Mouse (Mus musculus) cerebellum, adult 2 months (tissue): ENCODE measurements around the gene Gm28729.

Experiments used
- CTCF ChIP-seq: fragments of 200-500 bp; IDR thresholded peaks from 2 replicates; pipeline ENCODE4 v1.5.1; 2011; ENCODE audit warnings: low read depth, mild to moderate bottlenecking, control low read depth, low read length, moderate library complexity, borderline replicate concordance; ENCODE audit not compliant: insufficient read depth
- POLR2A ChIP-seq: fragments of 200-500 bp; IDR thresholded peaks from 2 replicates; pipeline ENCODE4 v1.6.1; 2011; ENCODE audit warnings: low read length, control low read depth, borderline replicate concordance; ENCODE audit not compliant: insufficient read depth

DNA sequence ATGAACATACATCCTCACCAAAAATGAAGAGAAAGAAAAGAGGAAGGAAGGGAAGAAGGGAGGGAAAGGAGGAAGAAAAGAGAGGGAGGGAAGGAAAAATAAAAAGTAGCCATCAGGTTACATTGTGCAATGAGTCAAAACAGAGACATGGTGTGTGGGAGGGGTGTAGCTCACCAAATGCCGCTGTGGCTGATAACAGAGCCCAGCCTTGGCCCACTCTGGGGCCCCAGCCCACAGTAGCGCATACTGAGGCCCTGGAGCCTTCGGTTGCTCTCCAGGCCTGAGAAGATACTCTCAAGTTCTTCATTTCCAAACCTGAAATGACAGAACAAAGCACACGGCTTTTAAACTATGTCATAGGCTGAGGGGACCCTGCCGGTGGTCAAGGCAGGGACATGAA is 10.8 kb downstream of the Gm28729 start:
- no peak for TF ChIP-seq CTCF
- TF ChIP-seq POLR2A, result no peak
